Mouse (Mus musculus) liver, adult 2 months (tissue): Measurements from ENCODE around the gene Zdhhc1.

Experiments used
- CTCF ChIP-seq: fragments of 200-500 bp; IDR thresholded peaks from 2 replicates; pipeline ENCODE4 v1.5.1; 2011; ENCODE audit warnings: low read depth, low read length, control low read depth
- POLR2A ChIP-seq: fragments of 200-500 bp; IDR thresholded peaks from 2 replicates; pipeline ENCODE4 v1.6.1; 2011; ENCODE audit warnings: low read length, control low read depth; ENCODE audit not compliant: insufficient read depth; ENCODE audit errors: extremely low read depth

- TF ChIP-seq CTCF (no peak), POLR2A (no peak)
Observed at GRCm38 (mm10) chr8:105433511-105433910, 63.2 kb downstream of the Zdhhc1 start.
